Mouse (Mus musculus) left cerebral cortex, postnatal 36 days (tissue): ENCODE data around the gene Snd1. TPM values are rescaled to one million over a fixed set of nuclear protein-coding genes. Genes with fewer than 3 reads are reported as not detected.

Experiments used
- DNase-seq, 2 experiments: peaks; one replicate each; pipeline ENCODE4 v3.0.0; 2021 to 2022; ENCODE audit warnings: low spot score in 2 of 2, mixed read lengths in 1 of 2
- intact Hi-C: fragments of 180-260 bp; cut with DNase I; formaldehyde crosslinking; loops from one replicate; pipeline ENCODE4 v1.15.1; 2025
- total RNA-seq, 2 experiments: library from RNA; stranded (reverse); gene quantifications; 2 replicates each; pipeline ENCODE4 v1.2.3; 2021

The Snd1 gene
- total RNA-seq, 2 experiments from 2014 or later, result 81.3 to 82.8 TPM

- DNase-seq, result no peak
- intact Hi-C loops, result loop anchor here (5.0 kb wide), 1 partner anchor 214 kb away; the partner anchor contains the start of gene Lrrc4
Measured at GRCm38 (mm10) chr6:28618299-28618698, 143.4 kb downstream of the Snd1 start.

GRCm38 (mm10) chr6:28618751-28619153 is 143.8 kb downstream of the Snd1 start:
- intact Hi-C loops, result loop anchor here (5.0 kb wide), 1 partner anchor 214 kb away; the partner anchor contains the start of gene Lrrc4
- DNase-seq, result peak in 1 of 2 experiments; percentile 57

DNA sequence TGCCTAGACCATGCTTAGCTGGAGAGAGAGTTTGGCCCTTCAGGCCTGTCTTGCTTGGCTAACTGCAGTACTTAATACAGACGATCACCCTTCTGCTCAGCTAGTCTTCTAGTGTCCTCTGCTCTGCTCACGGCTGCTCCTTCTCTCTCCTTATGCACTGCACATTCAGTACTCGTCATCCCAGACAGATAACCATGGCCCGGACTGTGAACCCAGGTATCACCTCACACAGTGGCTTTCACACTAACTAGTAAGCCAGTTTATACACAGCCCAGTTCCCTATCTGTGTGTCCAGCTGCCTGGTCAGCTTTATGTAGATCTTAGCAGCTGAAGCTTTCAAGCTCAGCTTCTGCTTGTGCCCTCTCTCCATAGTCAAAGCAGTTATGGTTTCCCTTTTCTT is 146.5 kb downstream of the Snd1 start:
- intact Hi-C loops, result no loop called here

DNA sequence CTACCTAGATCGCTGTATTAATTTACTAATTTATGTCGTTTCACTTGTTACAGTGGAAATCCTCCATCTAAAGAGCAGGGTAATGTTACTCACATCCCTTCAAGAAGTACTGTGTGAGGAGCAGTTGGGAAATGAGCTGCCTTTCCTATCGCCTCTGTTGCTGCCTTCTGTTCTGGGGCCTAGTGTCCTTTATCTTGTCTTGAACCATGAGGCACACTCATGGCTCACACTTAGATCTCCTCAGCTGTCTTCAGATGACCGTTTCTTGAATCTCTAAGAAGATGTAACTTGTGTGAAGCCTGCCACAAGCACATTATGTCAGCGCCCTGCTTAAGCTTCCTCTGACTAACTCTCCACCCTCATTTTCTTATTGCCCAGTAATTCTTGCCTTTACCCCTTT is 147.0 kb downstream of the Snd1 start:
- no peak for DNase-seq
- intact Hi-C loops, result no loop called here

More for the DNA sequence above, 146.5 kb downstream of the Snd1 start:
- no peak for DNase-seq

DNA sequence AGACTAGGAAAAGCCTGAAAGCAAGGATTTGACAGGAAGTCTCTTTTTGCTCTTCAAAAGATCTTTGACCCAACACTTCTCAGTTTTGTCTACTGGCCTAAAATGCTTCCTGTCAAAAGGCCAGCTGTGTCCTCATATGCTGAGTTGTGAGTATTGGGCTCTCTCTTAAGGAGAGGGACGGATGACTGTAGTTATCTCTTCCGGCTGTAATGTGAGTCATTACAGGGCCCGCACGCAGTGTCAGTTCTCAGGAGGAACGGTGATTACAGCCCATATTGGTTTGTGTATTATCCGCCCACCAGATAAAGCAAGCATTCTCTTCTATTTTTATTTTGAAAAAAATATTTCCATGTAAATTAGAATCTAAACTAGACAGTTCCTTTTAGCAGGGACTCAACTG is 147.6 kb downstream of the Snd1 start:
- intact Hi-C loops, result no loop called here
- no peak for DNase-seq

DNA sequence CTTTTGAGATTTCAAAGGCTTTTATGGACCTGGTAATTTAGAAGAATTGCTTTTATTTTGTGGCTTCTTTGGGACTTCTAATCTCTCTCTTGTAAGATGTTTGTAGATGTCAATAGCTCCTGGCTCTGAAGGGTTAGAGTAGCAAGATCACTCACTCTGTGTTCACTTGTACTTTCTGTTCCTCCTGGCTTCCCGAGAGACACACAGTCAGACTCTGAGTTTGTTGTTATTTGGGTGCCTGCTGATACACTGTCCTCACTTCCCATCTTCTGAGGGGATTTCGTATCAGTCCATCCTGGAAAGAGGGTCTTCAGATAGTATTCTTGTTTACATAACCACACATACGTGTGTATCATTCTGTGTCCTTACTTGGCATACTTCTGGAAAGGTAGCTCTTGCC is 148.0 kb downstream of the Snd1 start:
- intact Hi-C loops, result no loop called here
- no peak for DNase-seq

GRCm38 (mm10) chr6:28628408-28628807 is 153.5 kb downstream of the Snd1 start:
- no peak for DNase-seq
- intact Hi-C loops, result no loop called here

- intact Hi-C loops, result no loop called here
Measured at GRCm38 (mm10) chr6:28629866-28630265, 154.9 kb downstream of the Snd1 start.

GRCm38 (mm10) chr6:28630926-28631325 is 156.0 kb downstream of the Snd1 start:
- intact Hi-C loops, result no loop called here
- no peak for DNase-seq

More at GRCm38 (mm10) chr6:28629866-28630265, 154.9 kb downstream of the Snd1 start:
- DNase-seq, result no peak

- intact Hi-C loops, result no loop called here
- no peak for DNase-seq
Measured at GRCm38 (mm10) chr6:28633120-28633519, 158.2 kb downstream of the Snd1 start.

DNA sequence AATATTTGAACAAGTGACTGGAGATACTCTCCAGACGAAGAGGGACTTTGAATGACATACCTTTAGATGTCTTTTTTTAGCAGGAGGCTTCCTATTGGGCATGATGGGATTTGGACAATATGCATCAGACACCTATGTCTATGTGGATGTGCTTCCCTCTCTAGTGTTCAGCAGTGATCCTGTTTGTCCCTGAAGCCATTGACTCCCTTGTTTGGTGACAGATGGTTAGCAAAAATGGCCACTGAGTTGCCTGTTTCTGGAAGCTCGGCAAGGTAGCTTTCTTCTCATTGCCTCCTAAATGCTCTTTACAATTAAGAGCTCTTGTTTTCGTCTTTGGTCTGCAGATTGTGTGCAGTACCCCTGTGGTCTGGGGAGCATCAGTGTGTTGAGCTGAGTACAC is 158.7 kb downstream of the Snd1 start:
- no peak for DNase-seq
- intact Hi-C loops, result no loop called here

DNA sequence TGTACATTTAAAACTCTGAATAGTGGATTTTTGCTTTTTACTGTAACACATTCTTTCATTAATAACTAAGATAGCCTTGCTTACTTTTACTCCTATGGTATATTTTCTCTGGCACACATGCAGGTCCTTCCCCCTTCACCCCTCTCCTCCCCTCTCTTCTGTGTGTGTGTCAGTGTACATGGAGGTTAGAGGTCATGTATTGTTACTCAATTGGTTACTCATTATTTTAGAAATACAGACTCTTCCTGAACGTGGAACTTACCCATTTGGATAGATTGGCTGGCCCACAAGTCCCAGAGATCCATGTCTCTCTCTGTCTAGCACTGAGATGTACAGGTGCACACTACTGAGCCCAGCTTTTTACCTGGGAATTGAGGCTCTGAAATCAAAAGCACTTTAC is 160.2 kb downstream of the Snd1 start:
- intact Hi-C loops, result no loop called here
- DNase-seq, result no peak

DNA sequence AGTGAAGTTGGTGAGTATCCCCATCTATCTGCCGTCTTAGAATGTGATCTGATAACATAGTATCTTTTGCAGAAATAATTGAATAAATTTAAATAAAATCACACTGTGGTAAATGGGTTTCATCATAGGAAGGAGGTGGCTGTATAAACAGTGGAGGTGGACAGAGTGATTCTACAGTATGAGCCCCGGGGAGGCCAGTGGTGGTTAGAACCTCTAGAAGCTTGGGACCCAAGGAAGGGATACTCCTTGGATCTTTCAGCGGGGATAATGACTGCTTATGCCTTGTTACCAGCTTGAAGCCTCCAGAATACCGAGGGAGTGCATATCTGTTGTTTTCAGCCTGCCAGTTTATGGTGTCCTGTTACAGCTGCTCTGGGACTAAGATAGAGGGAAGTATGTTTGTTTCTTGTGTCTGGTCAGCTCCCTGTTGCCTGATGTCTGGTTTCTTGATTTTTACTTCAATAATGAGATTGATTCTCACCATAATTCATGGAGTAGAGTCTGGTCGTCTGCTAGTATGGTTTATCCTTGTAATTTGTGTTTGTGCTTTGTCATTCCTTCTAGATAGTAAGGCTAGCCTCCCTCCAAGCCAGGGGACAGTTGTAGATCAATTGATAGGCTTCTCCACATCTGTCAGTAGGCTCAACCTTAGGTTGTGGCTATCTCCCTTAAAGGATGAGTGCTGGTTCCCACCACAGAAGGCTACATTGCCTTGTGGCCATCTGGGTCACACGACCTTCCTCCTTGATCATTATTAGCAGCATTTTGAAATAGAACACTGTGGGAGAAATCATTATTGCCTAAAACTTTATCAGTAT is 160.8 kb downstream of the Snd1 start:
- intact Hi-C loops, result no loop called here
- no peak for DNase-seq

- no peak for DNase-seq
- intact Hi-C loops, result no loop called here
Measured at GRCm38 (mm10) chr6:28640088-28640487, 165.1 kb downstream of the Snd1 start.

DNA sequence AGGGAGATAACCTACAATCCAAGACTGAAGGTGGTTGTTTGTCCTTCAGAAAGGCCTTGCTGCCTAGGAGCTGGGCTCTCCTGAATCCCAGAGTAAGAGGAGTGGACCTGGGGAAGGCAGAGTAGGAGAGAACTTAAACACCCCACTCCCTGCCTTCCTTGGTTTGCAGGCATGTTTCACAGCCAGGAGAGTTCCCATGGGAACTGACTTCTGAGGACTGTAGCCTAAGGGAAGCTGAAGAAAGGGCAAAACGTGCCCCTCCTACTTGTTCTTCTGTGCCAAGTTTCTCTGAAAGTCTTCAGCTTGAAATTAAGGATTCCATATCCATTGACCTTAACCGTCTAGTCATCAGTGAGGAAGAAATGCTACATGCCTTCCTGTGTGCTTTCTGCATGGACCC is 168.0 kb downstream of the Snd1 start:
- intact Hi-C loops, result no loop called here
- DNase-seq, result no peak

GRCm38 (mm10) chr6:28645231-28645630 is 170.3 kb downstream of the Snd1 start:
- intact Hi-C loops, result no loop called here
- DNase-seq, result no peak

DNA sequence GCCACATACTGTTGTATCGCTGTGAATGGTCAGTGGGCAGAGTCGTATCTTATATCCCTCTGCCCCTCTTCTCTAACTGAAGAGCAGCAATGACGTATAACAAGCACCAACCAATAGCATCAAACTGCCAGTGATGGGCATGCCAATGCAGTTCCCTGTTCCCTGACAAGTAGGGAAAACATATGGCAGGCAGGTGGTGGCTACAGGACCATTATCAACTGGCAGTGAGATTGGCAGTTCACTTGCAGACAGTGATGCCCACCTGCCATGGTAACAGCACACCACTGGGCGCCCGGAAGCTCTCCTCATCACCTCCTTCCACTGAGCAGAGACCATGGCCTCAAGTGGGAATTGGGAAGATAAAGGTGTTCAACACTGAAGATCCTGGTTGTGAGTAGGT is 181.6 kb downstream of the Snd1 start:
- intact Hi-C loops, result no loop called here
- no peak for DNase-seq

- intact Hi-C loops, result no loop called here
- no peak for DNase-seq
Measured at GRCm38 (mm10) chr6:28663004-28663403, 188.1 kb downstream of the Snd1 start.

DNA sequence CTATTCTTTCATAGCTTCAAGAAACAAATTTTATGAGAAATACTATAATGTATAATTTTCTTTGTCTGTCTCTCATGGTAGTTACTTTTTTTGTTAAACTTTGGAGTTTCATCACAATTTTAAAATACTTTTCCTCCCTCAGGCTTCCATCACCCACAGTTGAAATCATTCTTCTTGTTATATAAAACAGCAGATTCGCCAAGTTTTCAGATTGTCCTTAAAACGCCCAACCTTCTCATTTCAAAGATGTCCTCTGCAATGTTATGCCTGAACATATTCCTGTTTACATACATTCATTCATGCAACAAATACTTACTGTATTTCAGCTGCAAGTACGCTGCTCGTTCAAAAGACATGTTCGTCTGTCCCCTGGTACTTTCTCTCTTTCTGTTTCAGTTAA is 188.7 kb downstream of the Snd1 start:
- intact Hi-C loops, result no loop called here
- no peak for DNase-seq

DNA sequence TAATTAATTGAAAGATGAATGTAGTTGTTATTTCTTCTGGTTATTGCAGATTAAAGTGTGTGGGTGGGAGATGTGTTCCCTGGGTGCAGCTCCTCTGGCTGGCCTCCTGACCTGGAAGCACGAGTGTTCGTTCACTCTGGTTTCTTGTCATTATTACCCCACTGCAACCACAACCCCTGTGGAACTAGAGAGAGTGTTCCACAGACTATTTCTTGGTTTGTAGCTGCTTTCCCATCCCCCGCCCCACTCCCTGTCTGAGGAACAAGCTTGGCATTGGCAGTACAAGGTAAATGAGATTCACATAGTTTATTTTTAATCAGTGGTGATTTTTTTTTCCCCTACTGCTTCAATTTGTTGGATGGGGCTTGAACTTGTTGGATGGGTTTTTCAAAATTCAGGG is 189.8 kb downstream of the Snd1 start:
- intact Hi-C loops, result no loop called here
- no peak for DNase-seq

GRCm38 (mm10) chr6:28667586-28667985 is 192.6 kb downstream of the Snd1 start:
- no peak for DNase-seq
- intact Hi-C loops, result no loop called here

DNA sequence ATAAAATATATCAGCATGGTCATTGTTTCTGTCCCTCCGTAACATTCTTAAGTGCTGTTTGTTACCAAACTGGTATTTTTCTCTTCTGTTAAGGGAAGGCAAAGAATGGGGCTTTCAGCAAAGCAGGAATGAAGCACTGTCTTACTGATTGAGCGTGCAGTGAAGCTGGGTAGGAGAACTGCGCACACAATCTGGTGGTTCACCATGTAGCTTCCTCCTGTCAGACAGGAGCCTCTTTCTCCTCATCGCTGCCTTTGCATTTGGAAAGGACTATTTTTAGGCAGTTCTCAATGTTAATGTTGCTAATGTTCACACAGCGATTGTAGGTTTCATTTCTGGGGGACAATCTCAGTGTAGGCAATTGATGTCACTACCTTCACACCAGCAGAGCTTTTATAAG is 194.3 kb downstream of the Snd1 start:
- intact Hi-C loops, result no loop called here
- DNase-seq, result no peak
